Mouse (Mus musculus) bone marrow, adult 2 months (tissue): ENCODE measurements at regions not wholly inside any gene's neighbourhood (a gene's known extent, or its start where the extent isn't known, plus 50 kb on each side); places are given as distances from the start of the nearest gene placed in this dataset.

ENCODE experiments used
- CTCF ChIP-seq: fragments of 200-500 bp; IDR thresholded peaks from 2 replicates; pipeline ENCODE4 v1.5.1; 2011; ENCODE audit warnings: low read length, control low read depth; ENCODE audit not compliant: control insufficient read depth, insufficient read depth
- POLR2A ChIP-seq: fragments of 200-500 bp; IDR thresholded peaks from 2 replicates; pipeline ENCODE4 v1.6.1; 2011; ENCODE audit warnings: low read depth, mild to moderate bottlenecking, control low read depth, low read length, borderline replicate concordance; ENCODE audit not compliant: control insufficient read depth

GRCm38 (mm10) chr2:178688586-178688985 lies 258.3 kb downstream of the Cdh26 start:
- TF ChIP-seq CTCF (no peak), POLR2A (no peak)
